Mouse (Mus musculus) testis, postnatal 14 days (tissue): ENCODE results near the gene Ccdc150.

Source experiments
- DNase-seq: peaks from one replicate; pipeline ENCODE4 v3.0.0; 2021; ENCODE audit warnings: low spot score

Ccdc150 gene

DNA sequence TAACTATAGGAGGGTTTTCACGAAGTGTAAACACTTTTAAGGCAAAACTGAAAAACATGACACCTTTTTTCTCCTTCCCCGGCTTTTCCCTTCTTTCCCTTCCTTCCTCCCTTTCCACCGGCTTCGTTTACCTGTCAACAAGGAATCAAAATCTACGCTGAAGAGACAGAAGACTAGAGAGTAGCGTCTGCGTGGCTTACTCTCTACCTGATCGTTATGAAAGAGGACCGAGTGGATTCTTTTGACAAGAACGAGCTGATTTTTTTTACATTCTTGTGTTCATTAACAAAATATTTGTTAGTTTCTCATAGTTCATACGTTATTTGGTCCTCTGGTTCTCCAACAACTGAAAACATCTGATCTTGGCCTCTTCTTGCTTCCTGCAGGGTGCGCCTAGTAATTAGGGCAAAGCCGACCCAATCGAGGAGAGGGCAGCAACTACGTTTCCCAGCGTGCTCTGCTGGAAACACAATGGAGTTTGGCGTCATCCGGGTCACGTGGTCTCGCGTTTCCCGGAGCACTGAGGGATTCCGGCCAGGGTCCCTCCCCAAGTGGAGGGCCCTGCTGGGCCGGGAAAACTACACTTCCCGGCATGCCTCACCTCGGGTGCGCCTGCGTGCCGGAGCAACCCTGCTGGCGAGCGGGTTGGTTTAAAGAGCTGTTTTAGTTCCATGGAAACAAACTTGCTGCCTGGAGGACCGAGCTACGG lies at the start of gene Ccdc150:
Ccdc150 (plus strand) TSS at position 526 of the 709 bp plus-strand sequence.
- peak; percentile 95 for DNase-seq

DNA sequence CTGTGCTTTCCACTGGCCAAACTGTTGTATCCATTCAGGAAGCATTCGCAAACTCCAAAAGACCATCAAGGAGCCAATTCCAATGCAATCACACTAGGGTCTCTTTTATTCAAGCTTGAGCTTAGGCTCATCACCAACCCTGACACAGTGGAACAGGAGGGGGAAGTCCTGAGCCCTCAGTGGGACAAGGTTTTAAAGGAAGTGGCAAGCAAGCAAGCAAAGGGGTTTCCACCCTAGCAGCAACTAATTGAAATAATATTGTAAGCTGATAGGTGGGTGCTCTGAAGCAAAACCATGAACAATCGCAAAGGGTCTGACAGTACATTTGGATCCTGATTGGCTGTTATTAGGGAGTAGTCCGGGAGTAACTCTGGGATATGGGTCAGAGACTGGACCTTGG lies 30.2 kb upstream of the Ccdc150 start:
- no peak for DNase-seq

DNA sequence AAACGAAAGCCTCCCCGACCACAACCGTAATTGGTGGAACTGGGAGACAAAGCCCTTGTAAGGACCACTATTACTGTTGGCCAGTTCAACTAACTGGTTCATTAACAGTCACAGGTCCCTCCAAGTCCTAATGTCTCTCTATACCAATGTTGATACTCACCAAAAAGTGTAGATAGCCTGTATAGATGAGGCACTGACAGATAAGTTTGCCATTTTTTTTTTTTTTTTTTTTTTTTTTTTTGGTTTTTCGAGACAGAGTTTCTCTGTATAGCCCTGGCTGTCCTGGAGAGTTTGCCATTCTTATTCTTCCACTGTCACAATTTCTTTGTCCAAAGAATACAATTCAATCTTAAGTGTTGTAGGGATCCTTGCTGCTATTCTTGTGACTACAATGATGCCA lies 7.8 kb upstream of the Ccdc150 start:
- DNase-seq: no peak

DNA sequence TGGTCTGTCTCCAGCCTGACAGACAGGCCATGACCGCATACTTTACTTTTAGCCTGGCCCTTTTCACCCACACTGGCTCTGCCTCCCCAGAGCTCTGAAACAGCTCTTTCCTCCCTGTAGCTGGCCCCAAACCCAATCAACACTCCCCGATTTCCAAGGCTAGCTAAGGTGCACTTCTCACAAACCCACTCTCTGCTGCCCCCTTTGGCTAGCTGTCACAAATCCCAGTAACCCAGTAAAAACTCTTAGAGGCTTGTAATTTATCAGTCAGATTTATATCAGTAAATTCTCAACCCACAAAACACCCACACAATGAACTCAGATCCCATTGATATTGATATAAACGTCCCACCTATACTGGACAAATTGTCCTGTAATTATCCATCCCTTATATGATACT lies 25.1 kb downstream of the Ccdc150 start:
- DNase-seq: no peak

DNA sequence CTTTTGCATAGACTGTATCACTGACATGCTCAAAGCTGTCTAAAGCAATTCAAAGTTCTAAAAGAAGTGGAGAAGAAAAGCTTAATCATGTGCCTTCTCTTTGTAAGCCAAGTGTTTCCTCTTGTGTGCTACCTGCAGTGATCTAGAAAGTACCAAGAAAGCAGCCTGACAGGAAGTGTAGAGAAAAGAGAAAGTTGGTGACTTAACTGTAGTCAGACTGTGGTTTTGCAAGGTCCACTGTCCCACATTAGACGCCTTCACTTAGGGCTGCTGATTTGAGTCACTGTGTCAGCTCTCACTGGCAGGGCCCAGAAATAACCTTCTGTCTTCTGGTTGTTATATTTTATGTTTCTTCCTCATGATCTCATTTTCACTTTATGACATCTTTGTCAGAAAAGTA lies 29.1 kb downstream of the Ccdc150 start:
- no peak for DNase-seq

DNA sequence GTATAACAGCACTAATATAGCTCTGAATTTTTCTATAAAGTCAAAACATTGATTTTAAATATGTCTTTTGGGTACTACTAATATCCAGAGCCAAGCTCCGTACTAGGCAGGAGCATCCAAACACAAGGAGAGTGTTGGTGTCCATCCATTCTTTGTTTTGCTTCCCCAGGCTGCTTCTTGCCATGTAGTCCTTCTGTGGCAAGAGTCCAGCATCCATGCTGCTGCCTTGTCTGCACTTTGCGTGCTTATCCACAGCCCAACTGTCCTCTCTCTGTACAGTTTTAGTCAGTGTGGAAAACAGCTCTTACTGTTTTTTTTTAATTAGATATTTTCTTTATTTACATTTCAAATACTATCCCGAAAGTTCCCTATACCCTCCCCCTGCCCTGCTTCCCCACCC lies 30.2 kb downstream of the Ccdc150 start:
- no peak for DNase-seq

DNA sequence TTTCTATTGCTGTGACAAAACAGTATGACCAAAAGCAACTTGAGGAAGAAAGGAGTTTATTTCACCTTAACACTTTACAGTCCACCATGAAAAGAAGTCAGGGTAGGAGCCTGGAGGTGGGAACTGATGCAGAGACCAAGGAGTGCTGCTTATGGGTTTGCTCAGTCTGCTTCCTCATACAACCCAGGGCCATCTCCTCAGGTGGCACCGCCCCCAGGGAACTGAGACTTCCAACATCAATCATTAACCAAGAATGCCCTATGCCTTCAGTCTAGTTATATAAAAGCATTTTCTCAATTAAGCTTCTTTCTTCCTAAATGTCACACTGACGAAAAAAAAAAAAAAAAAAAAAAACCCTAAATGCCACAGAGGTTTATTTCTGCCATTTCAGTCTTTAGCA lies 55.9 kb downstream of the Ccdc150 start:
- DNase-seq: no peak

DNA sequence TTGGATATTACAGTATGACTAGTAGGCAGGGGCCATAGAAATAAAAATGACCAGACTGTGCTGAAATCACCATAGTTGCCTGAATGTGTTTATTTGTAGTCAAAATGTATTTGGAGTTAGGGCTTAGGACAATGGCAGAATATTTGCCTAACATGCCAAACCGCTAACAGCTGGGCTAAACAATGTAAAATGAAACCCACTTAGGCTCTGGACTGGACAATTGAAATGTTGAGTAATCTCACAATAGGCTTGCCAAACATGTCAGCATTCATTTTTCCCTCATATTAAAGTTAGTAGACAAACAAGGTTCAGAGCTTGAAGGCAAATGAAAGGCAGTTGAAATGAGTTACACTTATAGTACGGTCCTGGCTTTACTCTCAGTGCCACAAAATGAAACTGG lies 76.2 kb downstream of the Ccdc150 start:
- no peak for DNase-seq

DNA sequence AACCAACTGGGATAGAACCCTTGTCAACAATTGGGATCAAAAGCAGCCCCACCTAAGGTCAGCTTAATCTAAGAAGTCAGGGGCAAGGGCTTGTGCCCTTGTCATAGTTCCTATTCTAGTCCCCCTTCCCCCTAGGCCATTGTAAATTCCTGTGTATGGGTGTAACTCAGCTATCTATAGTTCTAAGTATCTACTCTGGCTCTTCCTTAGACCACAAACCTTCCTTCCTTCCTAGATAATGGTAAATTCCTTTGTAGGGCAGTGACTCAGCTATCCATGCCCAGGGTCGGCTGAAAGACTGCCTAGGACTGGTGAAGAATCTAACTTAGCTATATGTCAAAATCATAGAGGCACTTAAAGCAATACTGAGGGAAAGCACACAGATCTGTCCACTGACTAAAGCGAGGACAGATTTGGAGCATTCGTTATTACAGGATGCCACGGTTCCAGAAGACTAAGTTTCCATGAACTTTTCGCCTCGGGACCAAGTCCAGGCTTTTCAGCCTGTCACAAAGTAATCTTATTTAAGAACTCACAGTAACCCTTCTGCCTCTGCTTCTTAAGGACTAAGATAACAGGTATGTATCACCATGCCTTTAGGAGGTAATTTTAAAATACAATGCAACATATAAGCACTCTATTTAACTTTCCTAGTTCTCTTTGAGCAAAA lies 77.5 kb downstream of the Ccdc150 start:
- no peak for DNase-seq

DNA sequence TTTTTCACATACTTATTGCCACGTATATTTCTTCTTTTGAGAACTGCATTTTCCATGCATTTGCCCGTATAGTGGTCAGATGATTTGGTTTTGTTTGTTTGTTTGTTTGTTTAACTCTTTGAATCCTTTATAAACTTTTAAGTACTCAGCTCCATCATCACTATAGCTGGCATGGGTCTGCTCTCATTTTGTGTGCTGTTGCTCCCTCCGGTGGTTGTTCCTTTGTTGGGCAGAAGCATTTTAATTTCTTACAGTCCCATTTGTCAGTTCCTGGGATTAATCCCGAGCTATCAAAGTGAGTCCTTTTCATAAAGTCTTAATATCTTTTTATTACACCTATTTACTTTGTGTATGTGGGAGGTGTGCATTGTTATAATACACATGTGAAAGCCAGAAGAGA lies 82.5 kb downstream of the Ccdc150 start:
- no peak for DNase-seq

DNA sequence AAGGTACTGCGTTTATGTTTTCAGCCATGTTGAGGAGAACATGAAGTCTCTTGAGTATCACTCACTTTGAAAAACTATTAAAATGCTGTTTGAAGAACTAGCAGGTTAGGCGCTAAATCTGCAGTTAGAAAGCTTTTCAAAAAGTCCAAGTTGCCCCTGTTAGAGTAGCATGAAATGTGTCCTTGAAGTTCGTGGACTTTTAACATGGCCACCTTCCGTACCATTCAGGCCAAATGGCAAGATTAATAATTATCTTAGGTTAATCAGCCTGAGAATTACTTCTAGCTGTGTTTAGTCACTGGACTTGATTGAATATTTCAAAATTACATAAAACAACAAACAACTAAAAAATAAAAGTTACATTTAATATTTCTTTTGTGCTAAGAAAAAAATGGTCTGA lies 104.3 kb downstream of the Ccdc150 start:
- DNase-seq: no peak

DNA sequence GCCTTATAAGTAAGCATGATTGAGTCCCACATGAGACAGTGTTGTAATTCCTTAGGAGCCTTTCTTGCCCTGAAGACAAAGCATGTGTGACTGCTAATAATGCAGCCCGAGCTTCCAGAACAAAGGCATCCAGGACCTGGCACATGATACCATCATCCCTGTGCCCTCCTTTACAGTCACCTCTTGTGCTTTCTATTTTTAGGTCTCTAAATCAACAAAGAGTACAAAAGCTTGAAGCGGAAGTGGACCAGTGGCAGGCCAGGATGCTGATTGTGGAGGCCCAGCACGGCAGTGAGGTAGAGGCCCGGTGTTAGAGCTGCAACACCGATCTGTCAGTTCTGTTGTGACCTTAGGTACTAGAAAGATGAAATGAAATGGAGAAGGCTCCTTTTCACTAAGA lies 105.0 kb downstream of the Ccdc150 start:
- DNase-seq: no peak

DNA sequence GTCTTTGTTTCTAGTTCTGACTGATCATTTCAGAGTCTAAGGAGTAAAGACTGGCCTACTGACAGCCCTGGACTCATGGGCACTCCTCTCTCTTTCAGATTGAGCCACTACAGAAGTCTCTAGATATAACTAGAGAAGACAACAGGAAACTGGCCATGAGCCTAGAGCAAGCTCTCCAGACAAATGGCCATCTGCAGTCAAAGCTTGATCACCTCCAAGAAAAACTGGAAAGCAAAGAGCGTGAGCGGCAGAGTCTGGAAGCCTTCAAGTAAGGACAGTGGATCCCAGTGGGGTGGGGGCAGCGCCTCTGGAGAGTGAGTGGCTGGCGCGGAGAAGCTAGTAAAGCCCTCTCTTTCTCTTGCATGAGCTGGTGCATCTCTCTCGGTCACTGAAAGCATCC lies 106.1 kb downstream of the Ccdc150 start:
- no peak for DNase-seq

DNA sequence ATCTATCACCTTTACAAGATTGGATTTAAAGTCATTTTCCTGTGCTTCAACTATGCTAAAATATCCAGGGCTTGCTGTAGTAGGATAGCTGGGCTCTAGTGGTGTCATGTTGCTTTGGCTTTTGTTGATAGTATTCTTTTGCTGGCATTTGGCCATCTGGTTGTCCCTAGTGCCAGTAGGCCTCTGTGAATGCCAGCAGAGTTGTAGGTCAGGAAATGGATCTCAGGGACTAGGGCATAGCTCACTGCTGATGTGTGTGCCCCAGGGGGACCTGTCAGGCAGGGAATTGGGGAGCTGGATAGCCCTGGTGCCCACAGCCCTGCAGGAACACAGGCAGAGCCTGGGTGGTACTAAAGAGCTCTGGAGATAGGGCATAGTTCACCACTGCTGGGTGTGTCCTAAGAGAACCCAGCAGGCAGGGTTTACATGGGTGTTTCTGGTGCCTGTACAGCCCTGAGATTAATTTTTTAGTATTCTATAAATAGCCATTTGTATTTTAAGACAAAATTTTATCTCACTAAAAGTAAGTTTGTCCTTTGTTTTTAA lies 127.1 kb downstream of the Ccdc150 start:
- no peak for DNase-seq

DNA sequence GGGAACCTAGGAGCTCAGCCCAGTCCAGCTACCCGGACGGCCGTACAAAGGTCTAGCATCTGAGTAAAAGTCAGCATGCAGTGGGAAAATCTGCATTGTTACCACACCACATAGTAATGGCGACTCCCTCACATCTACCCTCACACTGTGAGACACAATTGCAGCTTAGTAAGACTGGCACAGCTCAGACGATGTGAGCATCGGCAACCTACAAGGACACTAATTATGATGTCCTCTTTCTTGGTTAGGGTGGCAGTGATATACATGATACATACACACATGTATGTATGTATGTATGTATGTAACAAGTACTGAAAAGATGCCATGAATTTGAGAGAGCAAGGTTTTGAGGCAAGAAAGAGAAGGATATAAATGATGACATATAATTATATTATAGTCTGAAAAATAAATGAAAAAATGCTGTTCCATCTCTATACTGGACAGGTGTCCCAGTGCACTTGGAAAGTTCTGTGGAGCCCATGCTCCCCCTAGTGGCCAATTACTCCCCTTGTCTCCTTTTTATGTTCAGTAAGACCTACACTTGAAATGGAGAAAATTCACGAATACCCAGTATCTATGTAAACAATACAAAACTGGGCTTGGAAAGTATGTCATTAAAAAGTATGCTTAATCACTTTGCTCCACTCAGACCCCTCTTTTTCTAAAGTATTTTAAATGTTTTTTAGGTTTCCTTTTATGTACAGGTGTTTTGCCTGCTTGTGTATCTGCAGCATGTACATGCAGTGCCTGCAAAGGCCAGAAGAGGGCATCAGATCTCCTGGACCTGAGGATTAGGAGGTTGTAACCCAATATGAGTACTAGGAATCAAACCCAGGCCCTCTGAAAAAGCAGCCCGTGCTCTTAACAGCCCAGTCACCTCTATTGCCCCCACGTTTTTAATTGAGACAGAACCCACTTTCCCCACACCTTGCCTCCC lies 130.8 kb downstream of the Ccdc150 start:
- no peak for DNase-seq

DNA sequence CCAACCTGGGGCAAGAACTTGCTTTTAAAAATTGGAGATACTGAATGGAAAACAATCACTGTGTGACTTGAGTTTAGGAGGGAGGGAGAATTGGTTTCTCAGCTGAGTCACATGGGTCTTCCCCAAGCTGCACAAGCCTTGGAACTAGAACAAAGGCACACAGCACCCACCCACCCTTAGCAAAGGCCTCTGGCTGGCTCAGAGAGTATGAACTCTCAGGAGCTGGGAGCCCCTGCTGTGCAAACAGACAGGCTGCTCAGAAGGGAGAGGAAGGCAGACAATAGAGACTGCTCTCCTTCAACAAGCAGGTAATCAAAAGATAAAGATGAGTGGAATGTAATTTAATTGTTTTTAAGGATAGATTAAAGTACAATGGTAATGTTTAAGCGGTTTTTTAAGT lies 133.7 kb downstream of the Ccdc150 start:
- no peak for DNase-seq

DNA sequence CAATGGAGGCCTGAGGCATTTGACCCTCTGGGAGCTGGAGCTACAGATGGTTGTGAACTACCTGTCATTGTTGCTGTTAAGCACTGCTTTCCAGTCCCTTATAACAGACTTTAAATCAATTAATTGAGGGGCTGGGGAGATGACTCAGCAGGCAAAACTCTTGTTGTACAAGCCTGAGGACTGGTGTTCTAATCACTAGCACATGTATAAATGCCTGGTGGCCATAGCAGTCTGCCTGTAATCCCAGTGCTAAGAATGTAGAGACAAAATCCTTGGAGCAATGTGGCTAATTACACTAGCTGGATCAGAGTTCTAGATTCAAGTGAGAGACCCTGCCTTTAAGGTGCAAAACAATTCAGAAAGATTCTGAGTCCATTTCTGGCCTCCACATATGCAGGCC lies 152.3 kb downstream of the Ccdc150 start:
- no peak for DNase-seq
